Mouse (Mus musculus): Measurements from ENCODE around the gene Foxj1.

Gene Foxj1

DNA sequence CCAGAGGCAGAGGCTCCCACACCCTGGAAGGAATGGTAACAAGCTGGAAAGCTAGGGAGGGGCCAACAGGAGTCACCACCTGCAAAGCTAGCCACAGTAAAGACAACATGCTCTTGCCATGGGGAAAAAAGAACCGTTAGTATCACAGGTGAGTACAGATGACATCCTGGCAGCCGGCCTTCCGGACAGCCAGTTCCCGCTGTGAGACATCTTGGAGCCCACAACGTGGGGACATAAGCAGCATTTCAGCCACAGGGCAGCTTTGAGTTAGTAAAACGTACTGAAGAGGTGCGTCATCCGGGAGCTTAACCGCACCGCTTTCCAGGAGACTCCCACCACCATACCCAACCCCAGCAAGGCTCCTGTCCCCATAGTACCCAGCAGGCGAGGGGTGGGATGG is 37.0 kb downstream of the Foxj1 start:
- DNase-seq, result no peak

GRCm38 (mm10) chr11:116297017-116297416 is 38.2 kb downstream of the Foxj1 start:
- no peak for DNase-seq

GRCm38 (mm10) chr11:116296191-116296734 is 38.9 kb downstream of the Foxj1 start:
- no peak for DNase-seq

- DNase-seq, result peak; percentile 74 to 82
These were observed 40.9 kb downstream of the Foxj1 start for GRCm38 (mm10) chr11:116294319-116294718.

GRCm38 (mm10) chr11:116293538-116294137 is 41.6 kb downstream of the Foxj1 start:
- DNase-seq, result no peak

DNA sequence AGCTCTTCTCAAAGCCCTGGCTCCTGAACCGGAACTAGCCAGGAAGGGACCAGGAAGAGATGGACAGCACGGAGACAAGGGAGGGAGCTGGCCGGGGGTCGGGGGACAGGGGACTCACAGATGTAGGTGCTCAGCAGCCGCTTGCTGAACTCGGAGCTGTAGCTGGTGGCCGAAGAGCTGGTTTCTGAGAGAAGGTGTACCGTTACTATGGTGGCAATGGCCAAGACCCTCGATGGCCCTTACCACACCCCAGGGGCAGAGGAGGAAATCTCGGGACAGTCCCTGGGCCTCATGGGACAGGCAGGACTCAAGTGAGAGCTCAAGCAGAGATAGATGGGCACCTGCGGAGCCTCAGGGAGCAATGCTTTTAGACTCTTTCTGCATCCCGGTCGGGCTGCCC is 42.8 kb downstream of the Foxj1 start:
- DNase-seq, result no peak

- no peak for DNase-seq
These were observed 44.6 kb downstream of the Foxj1 start for GRCm38 (mm10) chr11:116290556-116290955.

- no peak for DNase-seq
These were observed 47.8 kb downstream of the Foxj1 start for GRCm38 (mm10) chr11:116287351-116287750.

GRCm38 (mm10) chr11:116285770-116286191 is 49.4 kb downstream of the Foxj1 start:
- peak; percentile 67 to 75 for DNase-seq

DNA sequence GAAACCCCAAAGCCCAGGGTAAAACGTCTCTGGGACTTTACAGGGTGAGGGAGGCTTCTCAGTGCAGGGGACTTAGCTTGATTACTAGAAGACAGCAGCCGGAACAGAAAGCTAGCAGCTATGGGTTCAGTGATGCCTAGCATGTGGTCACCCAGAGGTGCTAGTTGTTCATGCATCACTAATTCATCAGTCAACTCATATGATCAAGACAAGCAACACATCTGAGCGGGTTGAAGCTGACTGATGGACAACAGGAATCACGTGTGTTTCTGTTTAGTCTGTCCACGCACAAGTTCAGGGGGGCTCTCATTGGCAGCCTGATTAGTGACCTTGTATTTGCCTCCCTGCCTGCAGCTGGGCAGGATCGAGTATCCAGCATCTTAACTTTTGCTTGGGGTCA is 51.2 kb downstream of the Foxj1 start:
- DNase-seq, result no peak

DNA sequence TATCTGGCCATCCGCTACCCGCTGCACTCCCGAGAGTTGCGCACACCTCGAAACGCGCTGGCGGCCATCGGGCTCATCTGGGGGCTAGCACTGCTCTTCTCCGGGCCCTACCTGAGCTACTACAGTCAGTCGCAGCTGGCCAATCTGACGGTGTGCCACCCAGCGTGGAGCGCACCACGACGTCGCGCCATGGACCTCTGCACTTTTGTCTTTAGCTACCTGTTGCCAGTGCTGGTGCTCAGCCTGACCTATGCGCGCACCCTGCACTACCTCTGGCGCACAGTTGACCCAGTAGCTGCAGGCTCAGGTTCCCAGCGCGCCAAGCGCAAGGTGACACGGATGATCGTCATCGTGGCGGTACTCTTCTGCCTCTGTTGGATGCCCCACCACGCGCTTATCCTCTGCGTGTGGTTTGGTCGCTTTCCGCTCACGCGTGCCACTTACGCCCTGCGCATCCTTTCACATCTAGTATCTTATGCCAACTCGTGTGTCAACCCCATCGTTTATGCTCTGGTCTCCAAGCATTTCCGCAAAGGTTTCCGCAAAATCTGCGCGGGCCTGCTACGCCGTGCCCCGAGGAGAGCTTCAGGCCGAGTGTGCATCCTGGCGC is 52.2 kb downstream of the Foxj1 start:
- DNase-seq, result no peak

DNA sequence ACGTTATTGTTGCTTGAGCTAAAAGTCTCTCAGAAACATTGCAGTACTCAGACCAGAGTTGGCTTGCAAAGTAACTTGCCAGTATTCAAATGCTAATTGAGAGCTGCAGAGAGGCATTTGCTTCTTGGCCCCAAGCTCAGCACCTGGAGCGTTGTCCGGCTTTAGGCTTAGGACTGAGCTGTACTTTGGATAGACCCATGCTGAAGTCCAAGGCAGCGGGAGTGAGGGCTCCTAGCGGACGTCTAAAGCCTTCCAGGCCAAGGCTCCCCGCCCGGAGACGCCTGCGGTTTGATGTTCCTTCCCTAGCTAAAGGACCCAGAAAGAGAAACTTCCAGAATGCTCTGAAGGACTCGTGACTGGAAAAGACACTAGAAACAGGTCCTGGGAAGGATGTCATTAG is 53.1 kb downstream of the Foxj1 start:
- DNase-seq, result peak; percentile 50 to 60

GRCm38 (mm10) chr11:116281671-116282070 is 53.5 kb downstream of the Foxj1 start:
- no peak for DNase-seq

DNA sequence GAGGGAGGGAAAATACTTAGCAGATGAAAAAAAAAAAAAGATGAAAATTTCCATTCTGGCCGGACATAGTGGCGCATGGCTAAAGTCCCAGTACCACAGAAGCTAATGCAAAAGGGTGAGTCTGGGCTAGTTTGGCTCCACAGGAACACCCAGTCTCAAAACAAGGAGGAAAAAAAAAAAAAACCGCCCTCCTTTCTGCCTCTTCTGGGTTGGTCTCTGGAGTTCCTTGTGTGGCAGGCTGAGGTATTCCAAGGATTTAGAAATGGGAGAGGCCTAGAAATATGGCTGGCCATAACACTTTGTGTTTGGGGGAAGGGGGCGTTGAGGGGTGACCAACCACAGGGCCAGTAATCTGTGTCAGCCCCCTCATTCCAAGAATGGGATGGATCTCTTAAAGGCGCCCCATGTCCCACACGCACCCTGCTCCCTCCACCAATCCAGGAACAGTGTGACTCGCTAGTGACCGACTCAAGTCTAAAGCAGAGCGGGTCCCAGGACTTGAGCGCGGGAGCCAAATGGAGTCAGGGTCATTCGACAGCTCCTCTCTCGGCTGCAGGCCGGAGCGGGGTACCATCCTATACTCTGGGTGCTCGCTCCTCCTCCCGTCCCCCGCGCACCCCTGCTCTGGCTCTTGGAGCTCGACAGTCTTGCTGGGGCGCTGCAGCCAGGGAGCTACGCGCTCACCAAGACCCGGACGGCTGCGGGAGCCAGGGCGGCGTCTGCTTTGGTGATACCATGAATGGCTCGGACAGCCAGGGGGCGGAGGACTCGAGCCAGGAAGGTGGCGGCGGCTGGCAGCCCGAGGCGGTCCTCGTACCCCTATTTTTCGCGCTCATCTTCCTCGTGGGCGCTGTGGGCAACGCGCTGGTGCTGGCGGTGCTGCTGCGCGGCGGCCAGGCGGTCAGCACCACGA is 54.2 kb downstream of the Foxj1 start, which contains the start of gene Galr2:
Galr2 (plus strand) TSS at position 189 of the 913 bp plus-strand sequence.
- DNase-seq, result peak; percentile 34 to 50

All from kidney, postnatal 4 days (tissue).